Mouse (Mus musculus) layer of hippocampus, adult 18-20 months (tissue): Measurements from ENCODE around the gene Kcnd2. TPM values are rescaled to one million over a fixed set of nuclear protein-coding genes. Genes with fewer than 3 reads are reported as not detected.
A peak's percentile ranks its signal among the peaks of the same experiment; 100 is the strongest.

Experiments used
- DNase-seq, 2 experiments: peaks; one replicate each; pipeline ENCODE4 v3.0.0; 2022; ENCODE audit warnings: low spot score in 2 of 2
- total RNA-seq, 2 experiments: library from RNA; stranded (reverse); gene quantifications; 2 replicates each; pipeline ENCODE4 v1.2.3; 2021

The Kcnd2 gene
- total RNA-seq, 2 experiments from 2014 or later, result 91.6 to 106 TPM

GRCm38 (mm10) chr6:21664638-21665037 lies 449.3 kb downstream of the Kcnd2 start:
- no peak for DNase-seq

- no peak for DNase-seq
These were observed 468.9 kb downstream of the Kcnd2 start for GRCm38 (mm10) chr6:21684252-21684651.

GRCm38 (mm10) chr6:21686388-21686787 lies 471.1 kb downstream of the Kcnd2 start:
- DNase-seq, result no peak

- DNase-seq, result no peak
These were observed 477.6 kb downstream of the Kcnd2 start for GRCm38 (mm10) chr6:21692861-21693350.

GRCm38 (mm10) chr6:21697641-21698040 lies 482.3 kb downstream of the Kcnd2 start:
- no peak for DNase-seq

- peak in 1 of 2 experiments; percentile 53 for DNase-seq
These were observed 485.8 kb downstream of the Kcnd2 start for GRCm38 (mm10) chr6:21701131-21701530.

GRCm38 (mm10) chr6:21709228-21709627 lies 493.9 kb downstream of the Kcnd2 start:
- DNase-seq, result peak in 1 of 2 experiments; percentile 49

- DNase-seq, result no peak
These were observed 503.8 kb downstream of the Kcnd2 start for GRCm38 (mm10) chr6:21719121-21719520.

- no peak for DNase-seq
These were observed 506.9 kb downstream of the Kcnd2 start for GRCm38 (mm10) chr6:21722238-21722637.

- no peak for DNase-seq
These were observed 525.3 kb downstream of the Kcnd2 start for GRCm38 (mm10) chr6:21740606-21741005.

GRCm38 (mm10) chr6:21744615-21745266 lies 529.4 kb downstream of the Kcnd2 start:
- DNase-seq, result no peak

GRCm38 (mm10) chr6:21747536-21747935 lies 532.2 kb downstream of the Kcnd2 start:
- no peak for DNase-seq

- peak; percentile 4 to 29 for DNase-seq
These were observed 552.5 kb downstream of the Kcnd2 start for GRCm38 (mm10) chr6:21767787-21768221.

- no peak for DNase-seq
These were observed 553.6 kb downstream of the Kcnd2 start for GRCm38 (mm10) chr6:21768745-21769446.

GRCm38 (mm10) chr6:21769447-21769809 lies 554.1 kb downstream of the Kcnd2 start:
- no peak for DNase-seq

GRCm38 (mm10) chr6:21774213-21774916 lies 559.1 kb downstream of the Kcnd2 start:
- no peak for DNase-seq
